Mouse (Mus musculus) c-Kit-negative CD71-positive TER-119-positive erythroid progenitor cells, embryonic 14.5 days (primary cell): ENCODE results near the gene Utf1.

Source experiments
- DNase-seq: peaks from one replicate; pipeline ENCODE4 v3.0.0-alpha.2; 2013; ENCODE audit warnings: low read depth, low spot score

The Utf1 gene

GRCm38 (mm10) chr7:139937810-139938209, 5.8 kb upstream of the Utf1 start:
- no peak for DNase-seq

- DNase-seq: no peak
Measured at GRCm38 (mm10) chr7:139940476-139941209, 2.9 kb upstream of the Utf1 start.

- DNase-seq: no peak
Measured at GRCm38 (mm10) chr7:139944291-139945240, 977 bp downstream of the Utf1 start.

GRCm38 (mm10) chr7:139945516-139945915, 1.9 kb downstream of the Utf1 start:
- no peak for DNase-seq

GRCm38 (mm10) chr7:139946032-139946431, 2.4 kb downstream of the Utf1 start:
- DNase-seq: no peak

- DNase-seq: no peak
Measured at GRCm38 (mm10) chr7:139949893-139950282, 6.3 kb downstream of the Utf1 start.

- no peak for DNase-seq
Measured at GRCm38 (mm10) chr7:139950283-139950971, 6.8 kb downstream of the Utf1 start.

GRCm38 (mm10) chr7:139951079-139951478, 7.5 kb downstream of the Utf1 start:
- no peak for DNase-seq

- DNase-seq: no peak
Measured at GRCm38 (mm10) chr7:139951991-139952633, 8.5 kb downstream of the Utf1 start.

- DNase-seq: no peak
Measured at GRCm38 (mm10) chr7:139955505-139955904, 11.9 kb downstream of the Utf1 start.

GRCm38 (mm10) chr7:139956658-139957057, 13.1 kb downstream of the Utf1 start:
- no peak for DNase-seq

GRCm38 (mm10) chr7:139957437-139957836, 13.8 kb downstream of the Utf1 start:
- no peak for DNase-seq

GRCm38 (mm10) chr7:139957958-139958357, 14.4 kb downstream of the Utf1 start:
- DNase-seq: no peak

- DNase-seq: no peak
Measured at GRCm38 (mm10) chr7:139961141-139961540, 17.6 kb downstream of the Utf1 start.

GRCm38 (mm10) chr7:139963814-139964213, 20.2 kb downstream of the Utf1 start:
- DNase-seq: no peak

- no peak for DNase-seq
Measured at GRCm38 (mm10) chr7:139967175-139967574, 23.6 kb downstream of the Utf1 start.

- DNase-seq: no peak
Measured at GRCm38 (mm10) chr7:139968428-139968827, 24.8 kb downstream of the Utf1 start.

GRCm38 (mm10) chr7:139969348-139970130, 25.9 kb downstream of the Utf1 start:
- DNase-seq: peak; percentile 47

- no peak for DNase-seq
Measured at GRCm38 (mm10) chr7:139970216-139970919, 26.8 kb downstream of the Utf1 start.

GRCm38 (mm10) chr7:139970979-139971378, 27.4 kb downstream of the Utf1 start:
- DNase-seq: no peak
